Mouse (Mus musculus) heart, embryonic 14.5 days (tissue): ENCODE results near the gene Sftpa1. TPM values are rescaled to one million over a fixed set of nuclear protein-coding genes. Genes with fewer than 3 reads are reported as not detected.
A peak's percentile ranks its signal among the peaks of the same experiment; 100 is the strongest.

Experiments used
- ATAC-seq: fragments of 200-750 bp; cut with Nextera tagmentation; 2 replicates; pipeline ENCODE4 v1.8.0; 2017; ENCODE audit warnings: low read depth, moderate TSS enrichment; ENCODE audit not compliant: insufficient number of reproducible peaks, insufficient read depth, low FRiP score
- H3K27ac ChIP-seq, 2 experiments: fragments of 200-500 bp in 1 of 2; fragments of 300-500 bp in 1 of 2; sonication (generic) in 1 of 2; replicated peaks in 1 of 2; 2 replicates each; pipeline ENCODE4 v1.5.1; 2012 to 2014; ENCODE audit warnings: low read depth in 2 of 2, low read length in 2 of 2, control low read depth in 1 of 2, mild to moderate bottlenecking in 1 of 2, mixed read lengths in 1 of 2; ENCODE audit not compliant: control insufficient read depth in 1 of 2, insufficient read depth in 1 of 2
- H3K27me3 ChIP-seq: fragments of 300-500 bp; sonication (generic); 2 replicates; pipeline ENCODE4 v1.6.1; 2014; ENCODE audit warnings: mild to moderate bottlenecking, low read length, control low read depth; ENCODE audit not compliant: control insufficient read depth, insufficient read depth
- H3K36me3 ChIP-seq: fragments of 300-500 bp; sonication (generic); 2 replicates; pipeline ENCODE4 v1.6.1; 2014; ENCODE audit warnings: mild to moderate bottlenecking, control low read depth, low read length, mixed read lengths; ENCODE audit not compliant: control insufficient read depth, insufficient read depth
- H3K4me1 ChIP-seq, 2 experiments: fragments of 200-500 bp in 1 of 2; fragments of 300-500 bp in 1 of 2; sonication (generic) in 1 of 2; 2 replicates each; pipeline ENCODE4 v1.6.1; 2012 to 2014; ENCODE audit warnings: low read length in 2 of 2, control low read depth in 1 of 2, mixed read lengths in 1 of 2; ENCODE audit not compliant: control insufficient read depth in 2 of 2, insufficient read depth in 2 of 2
- H3K4me2 ChIP-seq: fragments of 300-500 bp; sonication (generic); 2 replicates; pipeline ENCODE4 v1.6.1; 2014; ENCODE audit warnings: mild to moderate bottlenecking, low read length
- H3K4me3 ChIP-seq, 2 experiments: fragments of 200-500 bp in 1 of 2; fragments of 300-500 bp in 1 of 2; sonication (generic) in 1 of 2; 2 replicates each; pipeline ENCODE4 v1.5.1; 2012 to 2014; ENCODE audit warnings: low read length in 2 of 2, mild to moderate bottlenecking in 2 of 2, control low read depth in 1 of 2, low read depth in 1 of 2, moderate library complexity in 1 of 2; ENCODE audit not compliant: control insufficient read depth in 1 of 2, insufficient read depth in 1 of 2
- H3K9ac ChIP-seq: fragments of 300-500 bp; sonication (generic); 2 replicates; pipeline ENCODE4 v1.6.1; 2014; ENCODE audit warnings: mild to moderate bottlenecking, low read length
- H3K9me3 ChIP-seq: fragments of 300-500 bp; sonication (generic); 2 replicates; pipeline ENCODE4 v1.6.1; 2016; ENCODE audit warnings: low read length, control low read depth; ENCODE audit not compliant: control insufficient read depth
- WGBS: fragments of 180-500 bp; shearing (Covaris S2); extraction: QIAGEN DNeasy Blood & Tissue Kit; methylation state at CpG from one replicate; pipeline ENCODE4 v1.1.7; 2014; 5-methylcytosine and 5-hydroxymethylcytosine counted together
- polyA plus RNA-seq: library from polyadenylated mRNA; unstranded; fragments of >200 nt; fragmentation: Nextera tagmentation; extraction: Ambion mirVana; gene quantifications from 2 replicates; pipeline ENCODE4 v1.2.1, GENCODE M21; 2014

Gene Sftpa1
- polyA plus RNA-seq, 1 experiment from 2014 or later: 0.24 TPM

DNA sequence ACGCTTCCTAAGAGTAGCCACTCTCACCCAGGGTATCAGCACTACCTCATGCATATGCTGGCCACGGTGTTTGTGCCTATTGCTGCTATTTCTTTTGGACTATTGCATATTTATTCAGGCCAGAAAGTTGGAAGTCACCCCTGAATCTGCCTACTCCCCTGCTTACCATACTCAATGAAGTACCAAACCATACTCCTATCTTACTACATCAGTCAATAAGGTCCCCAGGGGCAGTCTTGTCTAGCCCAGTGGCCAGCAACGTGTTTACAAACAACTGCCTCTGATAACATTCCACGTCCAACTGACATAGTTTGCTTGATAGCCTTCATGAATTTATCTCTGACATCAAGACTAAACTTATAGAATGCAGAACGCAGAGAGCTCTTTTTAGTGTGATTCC is 30.3 kb upstream of the Sftpa1 start:
- 79% methylated on average over 5 of the region's 5 CpGs for WGBS
- Histone ChIP-seq H3K9ac (no peak overlapping the region), H3K27me3 (no peaks in the 10 kb centered on the region), H3K4me1 (peaks cover 0 to 4% of the 10 kb centered on the region in 2 experiments; a peak in 2 of 4 replicates), H3K4me2 (no peak overlapping the region), H3K9me3 (no peaks in the 10 kb centered on the region), H3K36me3 (no peaks in the 10 kb centered on the region), H3K27ac (no peak overlapping the region), H3K4me3 (no peak overlapping the region)
- no peak for ATAC-seq

DNA sequence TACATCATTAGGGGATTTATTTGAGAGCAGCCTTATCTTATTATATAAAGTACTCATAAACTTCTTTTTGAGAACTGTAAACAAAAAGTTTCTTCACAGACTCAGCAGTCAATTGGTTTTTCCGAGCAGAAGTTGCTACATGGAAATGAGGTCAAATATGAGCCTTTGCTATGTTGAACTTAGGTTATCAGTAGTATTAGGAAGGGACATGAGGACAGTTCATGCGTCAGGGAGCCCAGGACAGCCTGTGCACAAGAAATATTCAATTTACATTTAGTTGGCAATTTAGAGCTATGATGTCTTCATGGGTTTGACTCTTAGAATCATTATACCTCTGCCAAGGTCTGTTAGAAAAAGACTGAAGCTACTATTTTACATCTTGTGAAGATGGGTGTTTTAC is 29.3 kb upstream of the Sftpa1 start:
- no peaks in the 10 kb centered on the region for H3K27me3 ChIP-seq
- WGBS: 78% methylated on average over 2 of the region's 2 CpGs
- no peak overlapping the region for H3K27ac ChIP-seq
- H3K36me3 ChIP-seq: no peaks in the 10 kb centered on the region
- no peaks in the 10 kb centered on the region for H3K9me3 ChIP-seq
- peaks cover 0 to 4% of the 10 kb centered on the region in 2 experiments; a peak in 2 of 4 replicates for H3K4me1 ChIP-seq
- no peak overlapping the region for H3K4me3 ChIP-seq
- no peak overlapping the region for H3K4me2 ChIP-seq
- no peak overlapping the region for H3K9ac ChIP-seq
- no peak for ATAC-seq

DNA sequence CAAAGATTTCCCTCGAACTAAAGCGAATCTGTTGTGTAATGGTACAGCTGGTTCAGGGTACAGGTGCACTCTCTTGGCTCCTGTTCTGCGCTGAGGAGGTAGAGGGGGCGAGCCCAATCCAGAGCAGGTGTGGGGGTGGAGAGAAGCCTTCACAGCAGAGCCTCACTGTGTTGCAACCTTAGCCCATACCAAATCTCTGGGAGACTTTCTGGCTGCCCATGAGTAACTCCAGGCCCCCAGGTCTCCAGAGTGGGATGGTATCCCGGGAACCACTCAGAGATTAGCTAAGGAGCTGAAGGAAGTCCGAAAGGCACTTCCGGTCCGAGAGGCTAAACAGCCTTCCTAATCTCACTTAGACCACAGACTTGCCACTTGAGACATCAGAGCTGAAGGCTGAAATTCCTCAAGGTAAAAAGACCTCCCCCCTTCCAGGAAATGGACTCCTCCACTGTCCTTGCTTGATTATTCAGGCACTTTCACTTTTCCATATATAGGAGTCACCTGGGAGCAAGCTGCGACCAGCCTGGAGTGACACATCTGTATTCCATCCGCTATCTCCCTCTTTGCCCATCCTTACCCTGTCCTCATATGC is 26.6 kb upstream of the Sftpa1 start, which contains the start of gene Mat1a:
TSS of gene Mat1a (plus strand) at position 183 of the 592 bp plus-strand sequence.
- Histone ChIP-seq H3K9me3 (no peaks in the 10 kb centered on the region), H3K27ac (no peak within 1 kb of the TSS), H3K27me3 (no peaks in the 10 kb centered on the region), H3K4me1 (peaks cover 0 to 4% of the 10 kb centered on the region in 2 experiments; a peak in 2 of 4 replicates), H3K4me3 (peak within 1 kb of the TSS; percentile 8 to 17; a peak in 3 of 4 replicates), H3K4me2 (peak within 1 kb of the TSS; percentile 54), H3K36me3 (no peaks in the 10 kb centered on the region), H3K9ac (0 out of 2 replicates have a peak within 1 kb of the TSS, but pooled peaks have one; percentile 2)
- WGBS: 40% methylated on average over 10 of the region's 10 CpGs
- no peak for ATAC-seq

DNA sequence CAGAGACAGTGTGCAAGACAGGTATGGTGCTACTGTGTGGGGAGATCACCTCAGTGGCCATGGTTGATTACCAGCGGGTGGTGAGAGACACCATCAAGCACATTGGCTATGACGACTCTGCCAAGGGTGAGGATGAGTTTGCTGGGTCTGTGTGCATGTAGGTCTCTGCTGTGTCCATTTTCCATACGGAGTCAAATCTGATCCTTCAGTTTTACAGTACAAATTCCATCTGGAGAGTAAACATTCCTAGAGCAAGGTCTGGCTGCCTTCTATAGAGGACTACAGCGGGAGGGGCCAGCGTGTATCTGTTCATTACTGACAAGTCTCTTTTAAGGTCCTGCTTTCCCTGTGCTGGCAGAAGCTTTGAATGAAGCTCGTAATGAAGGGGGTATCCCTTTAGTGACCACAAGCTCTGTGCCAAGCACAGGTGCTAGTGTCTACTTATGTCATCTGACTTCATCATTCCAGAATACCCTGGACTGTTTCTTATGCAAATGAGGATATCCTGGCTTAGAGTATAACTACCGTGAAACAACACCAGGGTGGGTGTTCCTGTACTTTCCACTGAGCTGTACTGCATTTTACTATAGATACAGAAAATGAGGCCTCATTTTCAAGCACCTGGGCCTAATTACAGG is 20.4 kb upstream of the Sftpa1 start:
- no peaks in the 10 kb centered on the region for H3K27me3 ChIP-seq
- H3K9me3 ChIP-seq: no peaks in the 10 kb centered on the region
- no peaks in the 10 kb centered on the region for H3K4me1 ChIP-seq
- H3K4me3 ChIP-seq: no peak overlapping the region
- no peak overlapping the region for H3K4me2 ChIP-seq
- H3K36me3 ChIP-seq: no peaks in the 10 kb centered on the region
- no peak overlapping the region for H3K9ac ChIP-seq
- ATAC-seq: no peak
- no peak overlapping the region for H3K27ac ChIP-seq
- 81% methylated on average over 7 of the region's 7 CpGs for WGBS

DNA sequence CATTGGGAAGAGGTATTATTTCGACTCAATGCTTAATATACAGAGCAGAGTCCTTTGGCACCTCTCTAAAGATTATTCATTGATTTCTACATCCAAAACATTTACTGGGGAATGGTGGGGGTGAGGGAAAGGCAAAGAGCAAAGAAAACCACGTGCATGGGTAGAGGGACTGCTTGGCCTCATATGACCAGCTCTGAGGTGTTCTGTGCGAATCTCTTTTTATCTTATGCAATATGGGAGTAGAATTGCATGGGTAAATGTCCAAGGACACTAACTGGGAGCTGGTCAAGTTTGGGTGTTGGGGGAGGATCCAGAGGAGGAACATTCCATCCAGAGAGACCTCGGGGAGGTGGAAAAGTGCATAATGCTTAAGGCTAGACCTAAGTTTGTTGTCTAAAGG is 18.6 kb upstream of the Sftpa1 start:
- Histone ChIP-seq H3K9me3 (no peaks in the 10 kb centered on the region), H3K4me3 (no peak overlapping the region), H3K9ac (no peak overlapping the region), H3K4me1 (peaks cover 2 to 7% of the 10 kb centered on the region in 2 experiments; a peak in 2 of 4 replicates), H3K27ac (no peak overlapping the region), H3K36me3 (no peaks in the 10 kb centered on the region), H3K27me3 (no peaks in the 10 kb centered on the region), H3K4me2 (no peak overlapping the region)
- 80% methylated on average over 4 of the region's 4 CpGs for WGBS
- no peak for ATAC-seq

DNA sequence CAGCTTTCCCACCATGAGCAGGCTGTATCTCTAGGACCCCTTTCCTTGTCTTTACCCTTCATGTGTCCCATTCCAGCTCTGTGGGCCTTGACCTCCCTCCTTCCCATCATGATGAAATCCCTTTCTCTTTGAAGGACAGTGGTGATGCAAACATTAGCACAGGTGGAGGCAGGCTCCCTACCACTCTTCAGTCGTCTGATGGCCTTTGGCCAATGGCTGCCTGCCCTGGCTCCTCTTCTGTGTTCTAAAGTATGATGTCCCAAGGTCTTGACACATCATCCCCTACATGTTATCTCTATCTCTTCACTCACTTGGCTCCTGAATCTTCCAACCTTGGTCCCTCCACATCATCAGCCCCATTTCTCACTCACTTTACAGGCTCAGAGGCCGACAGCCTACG is 15.3 kb upstream of the Sftpa1 start:
- WGBS: 77% methylated on average over 3 of the region's 3 CpGs
- Histone ChIP-seq H3K4me2 (no peak overlapping the region), H3K9me3 (no peaks in the 10 kb centered on the region), H3K9ac (no peak overlapping the region), H3K4me1 (peaks cover 4 to 12% of the 10 kb centered on the region in 2 experiments; a peak in 3 of 4 replicates), H3K36me3 (no peaks in the 10 kb centered on the region), H3K27me3 (no peaks in the 10 kb centered on the region), H3K27ac (no peak overlapping the region), H3K4me3 (no peak overlapping the region)
- ATAC-seq: no peak

DNA sequence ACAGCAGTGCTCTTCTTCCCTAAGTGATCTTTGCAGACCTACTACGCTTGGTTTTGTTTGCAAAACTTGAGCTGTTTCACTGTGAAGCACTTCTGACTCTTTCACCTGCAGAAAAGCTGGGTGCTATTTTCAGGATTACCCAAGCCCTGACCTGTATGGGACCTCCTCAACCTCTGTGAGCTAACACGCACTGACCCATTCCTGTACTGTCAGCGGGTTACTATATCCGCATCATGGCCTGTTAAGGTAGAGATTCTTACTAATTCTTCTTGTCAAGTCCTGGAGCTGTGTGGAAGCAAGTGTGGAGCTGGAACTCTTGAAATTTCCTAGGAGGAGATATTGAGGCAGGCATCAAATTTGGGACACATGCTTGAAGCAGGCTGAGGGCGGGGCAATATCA is 6.9 kb upstream of the Sftpa1 start:
- 78% methylated on average over 5 of the region's 5 CpGs for WGBS
- Histone ChIP-seq H3K36me3 (no peaks in the 10 kb centered on the region), H3K9ac (no peak overlapping the region), H3K27me3 (no peaks in the 10 kb centered on the region), H3K4me2 (no peak overlapping the region), H3K4me3 (no peak overlapping the region), H3K9me3 (no peaks in the 10 kb centered on the region), H3K4me1 (no peaks in the 10 kb centered on the region), H3K27ac (no peak overlapping the region)
- ATAC-seq: no peak
